Mouse (Mus musculus) small intestine, adult 2 months (tissue): ENCODE results near the gene Cfap57. TPM values are rescaled to one million over a fixed set of nuclear protein-coding genes. Genes with fewer than 3 reads are reported as not detected.

Source experiments
- H3K27ac ChIP-seq: fragments of 200-500 bp; 2 replicates; pipeline ENCODE4 v1.5.1; 2012; ENCODE audit warnings: low read depth, low read length, control low read depth, inconsistent platforms; ENCODE audit not compliant: insufficient read depth
- H3K27me3 ChIP-seq: fragments of 200-500 bp; 2 replicates; pipeline ENCODE4 v1.6.1; 2012; ENCODE audit warnings: mild to moderate bottlenecking, moderate library complexity, low read length, inconsistent platforms; ENCODE audit not compliant: control insufficient read depth, insufficient read depth
- H3K36me3 ChIP-seq: fragments of 200-500 bp; 2 replicates; pipeline ENCODE4 v1.6.1; 2012; ENCODE audit warnings: mild to moderate bottlenecking, low read length, control low read depth, inconsistent platforms; ENCODE audit not compliant: control insufficient read depth, insufficient read depth
- H3K4me1 ChIP-seq: fragments of 200-500 bp; 2 replicates; pipeline ENCODE4 v1.6.1; 2012; ENCODE audit warnings: low read length, inconsistent platforms, mixed read lengths; ENCODE audit not compliant: control insufficient read depth, insufficient read depth, insufficient read length
- H3K4me3 ChIP-seq: fragments of 200-500 bp; 2 replicates; pipeline ENCODE4 v1.5.1; 2012; ENCODE audit warnings: low read depth, mild to moderate bottlenecking, control low read depth, inconsistent platforms, low read length, moderate library complexity
- CTCF ChIP-seq: fragments of 200-500 bp; IDR thresholded peaks from 2 replicates; pipeline ENCODE4 v1.5.1; 2012; ENCODE audit warnings: low read depth, mild to moderate bottlenecking, control low read depth, inconsistent platforms, low read length, moderate library complexity, mixed read lengths; ENCODE audit not compliant: insufficient replicate concordance, insufficient read length; ENCODE audit errors: extremely low read depth
- POLR2A ChIP-seq: fragments of 200-500 bp; IDR thresholded peaks from 2 replicates; pipeline ENCODE4 v1.6.1; 2012; ENCODE audit warnings: low read depth, mild to moderate bottlenecking, control low read depth, inconsistent platforms, low read length, moderate library complexity
- WGBS: fragments of 180-500 bp; shearing (Covaris S2); methylation state at CpG from one replicate; pipeline ENCODE4 v1.1.7; 2018; 5-methylcytosine and 5-hydroxymethylcytosine counted together
- polyA plus RNA-seq: library from polyadenylated mRNA; depleted of rRNA; stranded (reverse); fragments of >200 nt; gene quantifications from 2 replicates; pipeline ENCODE4 v1.2.3, GENCODE M21; 2012

Gene Cfap57
- polyA plus RNA-seq, 1 experiment, result not detected

- Histone ChIP-seq H3K27ac (no peak overlapping the region), H3K4me1 (peaks cover 11% of the 10 kb centered on the region), H3K27me3 (no peaks in the 10 kb centered on the region), H3K4me3 (no peak overlapping the region), H3K36me3 (peaks cover 13% of the 10 kb centered on the region)
- WGBS, result 75% methylated on average over 5 of the region's 5 CpGs
- TF ChIP-seq CTCF (no peak), POLR2A (no peak)
Observed at GRCm38 (mm10) chr4:118532663-118533062, 87.9 kb downstream of the Cfap57 start.

DNA sequence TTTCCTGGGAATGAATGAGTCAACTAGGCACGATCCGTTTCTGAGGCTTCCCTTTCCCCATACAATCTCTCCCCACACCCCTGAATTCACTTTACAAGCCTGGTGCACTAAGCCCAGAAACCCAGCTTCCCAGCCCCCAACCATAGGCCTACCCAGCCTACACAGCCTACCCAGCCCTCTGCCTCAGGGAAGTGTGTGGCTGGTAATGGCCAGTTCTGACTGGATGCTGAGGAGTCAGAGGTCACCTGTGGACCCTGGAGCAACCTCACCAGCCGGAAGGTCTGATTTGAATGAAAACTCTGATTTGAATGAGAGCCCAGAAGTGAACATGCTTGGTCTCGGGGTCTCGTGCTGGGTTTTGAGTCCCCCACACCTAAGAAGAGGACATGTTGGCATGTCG is 92.9 kb downstream of the Cfap57 start:
- H3K4me3 ChIP-seq, result peak overlapping the region; percentile 70
- peaks cover 13% of the 10 kb centered on the region for H3K36me3 ChIP-seq
- peak overlapping the region; percentile 97 for H3K27ac ChIP-seq
- H3K4me1 ChIP-seq, result peaks cover 26% of the 10 kb centered on the region
- 48% methylated on average over 6 of the region's 6 CpGs for WGBS
- no peaks in the 10 kb centered on the region for H3K27me3 ChIP-seq
- TF ChIP-seq POLR2A, result no peak

DNA sequence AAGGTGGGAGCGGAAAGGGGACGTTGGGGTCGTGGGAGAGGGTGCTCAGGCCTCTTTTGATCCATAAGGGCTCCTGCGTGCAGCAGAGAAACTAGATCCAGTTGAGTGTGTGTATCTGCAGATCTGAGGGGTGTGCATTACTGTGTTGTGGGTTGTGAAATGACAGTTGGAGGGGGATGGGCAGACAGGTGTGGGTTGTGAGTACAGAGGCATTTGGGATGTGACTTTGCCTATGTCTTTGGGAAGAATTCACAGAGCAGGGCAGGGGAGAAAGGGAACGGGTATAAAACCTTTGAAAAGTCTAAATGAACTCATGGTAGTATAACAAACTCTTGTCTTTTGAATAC is 93.3 kb downstream of the Cfap57 start:
- peak overlapping the region; percentile 97 for H3K27ac ChIP-seq
- H3K36me3 ChIP-seq, result peaks cover 13% of the 10 kb centered on the region
- H3K4me3 ChIP-seq, result peak overlapping the region; percentile 70
- no peaks in the 10 kb centered on the region for H3K27me3 ChIP-seq
- TF ChIP-seq CTCF (no peak), POLR2A (no peak)
- 17% methylated on average over 5 of the region's 5 CpGs for WGBS
- H3K4me1 ChIP-seq, result peaks cover 26% of the 10 kb centered on the region

DNA sequence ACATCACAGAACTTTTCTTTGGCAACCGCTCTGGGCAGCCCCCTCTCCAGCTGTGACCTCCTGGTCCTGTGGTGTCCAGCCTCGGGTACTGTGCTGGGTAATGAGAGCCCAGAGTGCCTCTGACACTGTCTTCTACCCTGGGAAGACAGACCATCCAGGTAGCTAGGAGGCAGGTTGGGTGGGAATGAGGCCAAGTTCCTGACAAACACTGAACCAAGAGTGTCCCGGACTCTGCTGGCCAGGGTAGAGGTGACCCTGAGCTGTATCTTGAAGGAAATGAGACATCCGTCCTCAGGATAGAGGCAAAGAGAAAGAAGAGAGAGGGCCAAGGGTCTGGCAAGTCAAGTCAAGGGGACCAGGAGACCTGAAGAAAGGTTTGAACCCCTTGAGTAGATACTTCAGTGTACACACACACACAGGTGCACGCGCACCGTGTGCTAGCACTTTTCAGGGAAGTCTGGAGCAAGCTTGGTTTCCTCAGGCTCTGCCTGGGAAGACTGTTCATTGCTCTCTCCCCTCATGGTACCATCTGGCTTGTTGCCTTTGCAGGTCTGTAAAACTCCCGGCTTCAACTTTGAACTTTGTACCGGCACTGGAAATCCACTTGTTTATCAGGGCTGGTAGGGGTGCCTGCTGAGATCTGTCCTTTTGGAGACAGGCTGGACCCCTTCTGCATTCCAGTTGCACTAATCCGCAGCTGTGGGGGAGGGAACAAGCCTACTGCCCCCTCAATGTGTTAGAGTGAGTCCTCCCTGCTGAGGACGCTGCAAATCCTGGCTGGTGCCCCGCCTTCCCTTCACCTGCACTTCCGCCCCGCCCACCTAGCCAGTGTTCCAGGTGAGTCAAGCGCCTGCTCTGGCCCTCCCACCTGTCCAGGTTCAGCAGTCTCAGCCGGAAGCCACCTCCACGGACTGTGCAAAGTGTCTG is 93.9 kb downstream of the Cfap57 start, which contains the start of gene 2610528J11Rik:
2610528J11Rik (plus strand) TSS at position 592 of the 927 bp plus-strand sequence.
- Histone ChIP-seq H3K4me3 (peak within 1 kb of the TSS; percentile 70), H3K36me3 (peaks cover 13% of the 10 kb centered on the region), H3K4me1 (peaks cover 26% of the 10 kb centered on the region), H3K27ac (peak within 1 kb of the TSS; percentile 97), H3K27me3 (no peaks in the 10 kb centered on the region)
- TF ChIP-seq CTCF (no peak), POLR2A (peak; percentile 53; the same call in 1 of the 2 replicates)
- 23% methylated on average over 17 of the region's 17 CpGs for WGBS

DNA sequence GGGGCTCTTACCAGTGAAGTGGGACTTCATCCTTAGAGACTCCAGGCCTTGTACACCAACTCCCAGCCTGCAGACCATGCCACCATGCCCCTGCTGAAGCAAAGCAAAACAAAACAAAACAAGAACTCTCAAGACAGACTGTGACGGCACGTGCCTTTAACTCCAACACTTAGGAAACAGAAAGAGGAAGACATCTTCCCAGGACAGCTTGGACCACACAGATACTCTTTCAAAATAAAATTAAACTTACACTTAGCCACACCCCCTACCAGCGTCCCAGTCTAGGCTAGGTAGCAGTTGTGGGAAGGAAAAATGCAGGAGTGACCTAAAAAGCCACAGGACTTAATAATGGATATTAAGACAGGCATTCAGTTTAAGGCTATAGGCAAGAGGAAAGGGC is 94.8 kb downstream of the Cfap57 start:
- WGBS, result 63% methylated on average over 3 of the region's 3 CpGs
- H3K4me1 ChIP-seq, result peaks cover 26% of the 10 kb centered on the region
- H3K27me3 ChIP-seq, result no peaks in the 10 kb centered on the region
- peak overlapping the region; percentile 97 for H3K27ac ChIP-seq
- no peak overlapping the region for H3K4me3 ChIP-seq
- peaks cover 12% of the 10 kb centered on the region for H3K36me3 ChIP-seq
- TF ChIP-seq POLR2A, result no peak
- no peak for TF ChIP-seq CTCF

DNA sequence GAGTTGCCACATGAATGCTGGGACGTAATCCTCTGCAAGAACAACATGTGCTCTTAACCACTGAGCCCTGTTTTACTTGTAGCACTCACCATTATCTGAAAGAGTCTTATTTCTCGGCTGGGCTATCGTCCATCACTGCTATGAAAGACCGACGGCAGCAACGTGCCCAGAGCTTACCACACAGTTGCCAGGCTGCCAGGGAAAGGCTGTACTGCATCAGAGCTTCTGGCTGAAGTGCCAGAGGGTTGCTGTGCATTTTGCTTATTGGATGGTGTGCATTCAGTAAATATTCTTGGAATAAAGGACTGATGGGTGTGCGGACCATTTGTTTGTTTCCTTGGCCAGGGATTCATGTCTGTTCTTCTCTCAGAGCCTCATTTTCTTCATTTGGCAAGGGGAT is 96.6 kb downstream of the Cfap57 start:
- 78% methylated on average over 7 of the region's 7 CpGs for WGBS

DNA sequence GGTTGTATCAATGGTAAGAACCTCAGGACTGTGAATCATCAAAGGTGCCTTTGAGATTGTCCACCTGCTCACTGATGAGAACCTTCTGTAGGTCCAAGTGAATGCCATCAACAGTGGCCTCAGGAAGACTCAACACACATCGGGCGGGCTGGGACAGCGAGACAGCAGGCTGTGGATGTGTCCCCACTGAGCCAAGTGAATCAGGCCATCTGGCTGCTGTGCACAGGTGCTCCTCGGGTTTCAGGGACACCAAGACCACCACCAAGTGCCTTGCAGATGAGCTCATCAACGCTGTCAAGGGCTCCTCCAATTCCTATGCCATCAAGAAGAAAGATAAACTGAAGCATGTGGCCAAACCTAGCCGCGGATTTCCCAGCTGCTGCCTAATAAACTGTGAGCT is 98.3 kb downstream of the Cfap57 start:
- peaks cover 24% of the 10 kb centered on the region; the same call in 1 of the 2 replicates for H3K4me1 ChIP-seq
- no peaks in the 10 kb centered on the region for H3K27me3 ChIP-seq
- TF ChIP-seq CTCF (no peak), POLR2A (no peak)
- 75% methylated on average over 7 of the region's 7 CpGs for WGBS
- no peak overlapping the region for H3K4me3 ChIP-seq
- H3K36me3 ChIP-seq, result no peaks in the 10 kb centered on the region
- no peak overlapping the region for H3K27ac ChIP-seq

More for the DNA sequence above, 96.6 kb downstream of the Cfap57 start:
- Histone ChIP-seq H3K27ac (no peak overlapping the region), H3K36me3 (no peaks in the 10 kb centered on the region), H3K27me3 (no peaks in the 10 kb centered on the region), H3K4me3 (no peak overlapping the region), H3K4me1 (peaks cover 23% of the 10 kb centered on the region; the same call in 1 of the 2 replicates)
- TF ChIP-seq POLR2A (no peak), CTCF (no peak)
